Mouse (Mus musculus): Measurements from ENCODE around the gene Adh7.

DNA sequence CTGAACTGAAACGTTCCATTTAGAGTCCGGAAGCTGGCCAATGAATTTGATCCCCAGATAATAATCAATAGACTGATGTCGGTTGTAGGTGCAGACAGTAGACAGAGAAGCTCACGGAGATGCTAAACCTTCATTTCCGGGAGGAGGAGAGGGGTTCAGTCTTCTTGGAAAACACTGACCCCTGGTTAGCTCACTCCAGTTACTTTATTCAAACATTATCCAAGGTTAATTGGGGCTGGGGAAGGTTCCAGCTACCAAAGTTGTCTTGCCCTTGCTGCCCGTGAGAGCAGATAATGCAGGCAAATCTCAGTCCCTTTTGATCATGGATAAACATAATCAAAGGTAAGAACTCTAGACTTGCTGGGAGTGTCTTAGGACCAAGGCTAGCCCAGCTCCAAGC, 33.6 kb downstream of the Adh7 start:
- TF ChIP-seq POLR2A (IDR thresholded peaks at IDR 0.05; ENCODE audit: low read depth, low read length) (no peak), CTCF (IDR thresholded peaks at IDR 0.05; ENCODE audit: extremely low read depth, insufficient read length, insufficient replicate concordance, low read depth, low read length) (no peak)

Data from small intestine, adult 2 months (tissue).